Mouse (Mus musculus): Measurements from ENCODE around the gene Ppp1r21. TPM values are rescaled to one million over a fixed set of nuclear protein-coding genes. Genes with fewer than 3 reads are reported as not detected.

Ppp1r21 gene
- polyA plus RNA-seq (2015; fragmentation: Nextera tagmentation; extraction: Ambion mirVana) = 9.6 and 9.7 TPM in 2 replicates

DNA sequence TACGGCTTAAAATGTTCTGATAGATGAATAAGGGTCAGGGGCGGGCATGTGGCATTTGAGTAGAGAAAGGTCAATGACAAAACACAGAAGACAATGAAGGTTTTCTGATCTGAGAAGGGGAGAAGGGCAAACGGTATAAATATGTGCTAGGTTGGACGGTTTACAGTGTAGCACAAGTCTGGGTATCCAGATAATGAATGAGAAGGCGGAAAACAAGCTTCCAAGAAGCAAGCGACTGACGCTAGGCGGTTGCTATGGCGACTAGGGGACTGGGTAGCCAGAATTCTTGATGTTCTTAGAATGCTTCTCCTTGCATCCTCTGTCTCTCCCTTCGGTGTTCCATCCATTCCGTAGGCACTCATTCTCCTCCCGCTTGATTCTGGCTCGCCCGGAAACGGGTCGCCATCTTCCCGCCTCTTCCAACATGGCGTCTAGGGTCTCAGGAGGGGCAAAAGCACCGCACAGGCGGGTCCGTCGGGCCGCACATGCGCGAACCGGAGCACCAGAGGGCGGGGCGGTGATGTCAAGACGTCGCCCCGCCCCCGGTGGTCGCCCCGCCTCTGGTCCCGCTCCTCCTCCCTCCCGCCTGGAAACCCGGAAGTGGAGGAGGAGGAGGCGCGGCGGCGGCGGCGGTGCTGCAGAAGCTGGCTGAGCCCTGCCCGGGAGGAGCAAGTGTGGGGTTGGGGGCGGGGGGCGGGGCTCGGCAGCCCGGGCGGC, at the start of gene Ppp1r21:
Gene Ppp1r21 (plus strand): TSS at position 600 of the 717 bp plus-strand sequence.
- peak; percentile 96 for ATAC-seq (ENCODE audit: insufficient read depth)
- Histone ChIP-seq H3K4me2 (peak within 1 kb of the TSS; percentile 96), H3K4me3 (replicated peaks) (peak within 1 kb of the TSS; percentile 80), H3K27ac (replicated peaks) (peak within 1 kb of the TSS; percentile 51; the same call in 1 of the 2 replicates), H3K27me3 (peaks cover 3% of the 10 kb centered on the region; the same call in 1 of the 2 replicates), H3K9me3 (replicated peaks) (no peaks in the 10 kb centered on the region), H3K4me1 (replicated peaks) (peaks cover 23% of the 10 kb centered on the region), H3K9ac (peak within 1 kb of the TSS; percentile 69), H3K36me3 (replicated peaks) (no peaks in the 10 kb centered on the region)
- WGBS (ENCODE audit: insufficient replicate concordance) = 6% methylated on average over 47 of the region's 49 CpGs

GRCm38 (mm10) chr17:88480369-88480768, 49.5 kb upstream of the Ppp1r21 start:
- Histone ChIP-seq H3K4me2 (no peak overlapping the region), H3K9ac (no peak overlapping the region), H3K27ac (replicated peaks) (no peak overlapping the region), H3K4me3 (replicated peaks) (no peak overlapping the region), H3K9me3 (replicated peaks) (no peaks in the 10 kb centered on the region), H3K27me3 (no peaks in the 10 kb centered on the region), H3K4me1 (replicated peaks) (peaks cover 37% of the 10 kb centered on the region), H3K36me3 (replicated peaks) (peaks cover 21% of the 10 kb centered on the region)
- no peak for ATAC-seq (ENCODE audit: insufficient read depth)
- 64% methylated on average over 10 of the region's 10 CpGs for WGBS (ENCODE audit: insufficient replicate concordance)

- Histone ChIP-seq H3K4me3 (replicated peaks) (no peak overlapping the region), H3K4me2 (peak overlapping the region; percentile 14), H3K27me3 (no peaks in the 10 kb centered on the region), H3K9me3 (replicated peaks) (no peaks in the 10 kb centered on the region), H3K4me1 (replicated peaks) (peaks cover 37% of the 10 kb centered on the region), H3K9ac (no peak overlapping the region), H3K27ac (replicated peaks) (peak overlapping the region; percentile 59), H3K36me3 (replicated peaks) (peaks cover 17% of the 10 kb centered on the region)
- ATAC-seq (ENCODE audit: insufficient read depth) = no peak
- 52% methylated on average over 2 of the region's 2 CpGs for WGBS (ENCODE audit: insufficient replicate concordance)
These were observed 48.9 kb upstream of the Ppp1r21 start for GRCm38 (mm10) chr17:88481062-88481461.

DNA sequence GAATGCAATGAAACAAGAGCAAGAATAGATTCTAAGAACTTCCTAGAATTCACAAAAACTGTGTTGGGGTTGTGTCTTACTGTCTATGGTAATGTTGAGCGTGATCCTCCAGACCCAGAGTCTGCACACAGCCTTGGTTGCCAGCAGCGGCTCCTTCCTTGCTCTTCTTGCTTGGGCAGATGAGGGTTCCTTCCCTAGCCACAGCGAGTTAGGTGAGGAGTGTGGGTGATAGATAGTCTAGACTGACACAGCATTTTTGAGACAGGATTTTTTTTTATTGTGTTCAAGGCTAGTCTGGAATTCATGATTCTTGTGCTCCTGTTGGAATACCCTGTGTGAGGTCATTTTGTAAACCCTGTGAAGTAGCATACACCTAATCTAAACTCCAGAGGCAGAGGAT, 48.3 kb upstream of the Ppp1r21 start:
- no peaks in the 10 kb centered on the region for H3K27me3 ChIP-seq
- 31% methylated on average over 3 of the region's 3 CpGs for WGBS (ENCODE audit: insufficient replicate concordance)
- peak overlapping the region; percentile 59 for H3K27ac ChIP-seq (replicated peaks)
- peaks cover 20% of the 10 kb centered on the region for H3K36me3 ChIP-seq (replicated peaks)
- no peak overlapping the region for H3K4me3 ChIP-seq (replicated peaks)
- H3K4me1 ChIP-seq (replicated peaks) = peaks cover 37% of the 10 kb centered on the region
- ATAC-seq (ENCODE audit: insufficient read depth) = peak; percentile 82
- no peak overlapping the region for H3K9ac ChIP-seq
- no peaks in the 10 kb centered on the region for H3K9me3 ChIP-seq (replicated peaks)
- H3K4me2 ChIP-seq = peak overlapping the region; percentile 14

GRCm38 (mm10) chr17:88484539-88484938, 45.4 kb upstream of the Ppp1r21 start:
- Histone ChIP-seq H3K9me3 (replicated peaks) (no peaks in the 10 kb centered on the region), H3K27me3 (no peaks in the 10 kb centered on the region), H3K4me1 (replicated peaks) (peaks cover 33% of the 10 kb centered on the region), H3K9ac (no peak overlapping the region), H3K36me3 (replicated peaks) (peaks cover 21% of the 10 kb centered on the region), H3K4me2 (no peak overlapping the region), H3K4me3 (replicated peaks) (no peak overlapping the region), H3K27ac (replicated peaks) (no peak overlapping the region)
- 81% methylated on average over 11 of the region's 11 CpGs for WGBS (ENCODE audit: insufficient replicate concordance)
- ATAC-seq (ENCODE audit: insufficient read depth) = no peak

DNA sequence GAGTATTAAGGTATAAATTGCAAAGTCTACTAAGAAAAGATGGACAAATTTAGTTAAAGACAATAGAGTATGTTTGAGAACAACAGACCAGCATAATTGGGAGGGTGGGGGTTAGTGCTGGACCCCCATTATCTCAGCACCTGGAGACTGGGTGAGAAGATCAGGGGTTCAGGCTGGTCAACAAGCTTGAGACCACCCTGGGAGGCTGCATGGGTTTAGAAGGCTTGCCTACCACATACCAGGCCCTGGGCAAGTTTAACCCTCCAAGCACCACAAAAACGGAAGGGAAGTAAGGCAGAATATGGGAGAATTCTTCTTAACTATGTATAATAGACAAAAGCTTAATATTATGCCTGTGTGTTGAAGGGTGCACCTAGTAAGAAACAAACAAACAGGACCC, 45.0 kb upstream of the Ppp1r21 start:
- no peak overlapping the region for H3K4me3 ChIP-seq (replicated peaks)
- H3K27me3 ChIP-seq = no peaks in the 10 kb centered on the region
- H3K36me3 ChIP-seq (replicated peaks) = peaks cover 23% of the 10 kb centered on the region
- H3K9me3 ChIP-seq (replicated peaks) = no peaks in the 10 kb centered on the region
- no peak overlapping the region for H3K4me2 ChIP-seq
- peaks cover 29% of the 10 kb centered on the region for H3K4me1 ChIP-seq (replicated peaks)
- 79% methylated on average over 1 of the region's 1 CpGs for WGBS (ENCODE audit: insufficient replicate concordance)
- no peak overlapping the region for H3K9ac ChIP-seq
- no peak for ATAC-seq (ENCODE audit: insufficient read depth)
- H3K27ac ChIP-seq (replicated peaks) = 0 out of 2 replicates have a peak overlapping the region, but pooled peaks have one; percentile 9

GRCm38 (mm10) chr17:88490546-88490945, 39.4 kb upstream of the Ppp1r21 start:
- Histone ChIP-seq H3K4me3 (replicated peaks) (no peak overlapping the region), H3K9me3 (replicated peaks) (no peaks in the 10 kb centered on the region), H3K4me1 (replicated peaks) (no peaks in the 10 kb centered on the region), H3K9ac (no peak overlapping the region), H3K27ac (replicated peaks) (no peak overlapping the region), H3K36me3 (replicated peaks) (peaks cover 47% of the 10 kb centered on the region), H3K27me3 (no peaks in the 10 kb centered on the region), H3K4me2 (no peak overlapping the region)
- WGBS (ENCODE audit: insufficient replicate concordance) = 88% methylated on average over 10 of the region's 10 CpGs
- ATAC-seq (ENCODE audit: insufficient read depth) = no peak

- 86% methylated on average over 13 of the region's 13 CpGs for WGBS (ENCODE audit: insufficient replicate concordance)
- H3K9ac ChIP-seq = no peak overlapping the region
- no peak overlapping the region for H3K4me2 ChIP-seq
- no peak overlapping the region for H3K27ac ChIP-seq (replicated peaks)
- ATAC-seq (ENCODE audit: insufficient read depth) = no peak
- no peaks in the 10 kb centered on the region for H3K9me3 ChIP-seq (replicated peaks)
- no peaks in the 10 kb centered on the region for H3K4me1 ChIP-seq (replicated peaks)
- H3K36me3 ChIP-seq (replicated peaks) = peaks cover 43% of the 10 kb centered on the region
- no peaks in the 10 kb centered on the region for H3K27me3 ChIP-seq
- H3K4me3 ChIP-seq (replicated peaks) = no peak overlapping the region
These were observed 38.4 kb upstream of the Ppp1r21 start for GRCm38 (mm10) chr17:88491366-88492106.

DNA sequence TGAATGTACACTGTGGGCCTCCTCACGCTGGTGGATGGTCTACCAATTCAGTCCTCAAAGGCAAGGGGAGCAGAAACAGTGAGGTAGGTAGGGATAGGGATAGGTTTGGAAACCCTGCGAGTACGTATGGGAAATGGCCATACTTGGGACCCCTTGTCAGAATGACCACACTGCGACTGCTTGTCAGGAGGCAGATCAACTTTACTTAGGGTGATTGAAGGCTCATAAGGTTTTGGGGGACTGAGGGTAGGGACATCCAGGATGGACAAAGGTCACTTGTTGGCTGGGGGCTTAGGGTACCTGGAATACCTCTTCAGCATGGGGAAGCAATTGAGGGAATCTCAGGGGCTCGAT, 37.8 kb upstream of the Ppp1r21 start:
- Histone ChIP-seq H3K27me3 (no peaks in the 10 kb centered on the region), H3K4me2 (no peak overlapping the region), H3K4me1 (replicated peaks) (no peaks in the 10 kb centered on the region), H3K27ac (replicated peaks) (no peak overlapping the region), H3K36me3 (replicated peaks) (peaks cover 39% of the 10 kb centered on the region), H3K9ac (no peak overlapping the region), H3K4me3 (replicated peaks) (no peak overlapping the region), H3K9me3 (replicated peaks) (no peaks in the 10 kb centered on the region)
- no peak for ATAC-seq (ENCODE audit: insufficient read depth)
- 85% methylated on average over 5 of the region's 5 CpGs for WGBS (ENCODE audit: insufficient replicate concordance)

DNA sequence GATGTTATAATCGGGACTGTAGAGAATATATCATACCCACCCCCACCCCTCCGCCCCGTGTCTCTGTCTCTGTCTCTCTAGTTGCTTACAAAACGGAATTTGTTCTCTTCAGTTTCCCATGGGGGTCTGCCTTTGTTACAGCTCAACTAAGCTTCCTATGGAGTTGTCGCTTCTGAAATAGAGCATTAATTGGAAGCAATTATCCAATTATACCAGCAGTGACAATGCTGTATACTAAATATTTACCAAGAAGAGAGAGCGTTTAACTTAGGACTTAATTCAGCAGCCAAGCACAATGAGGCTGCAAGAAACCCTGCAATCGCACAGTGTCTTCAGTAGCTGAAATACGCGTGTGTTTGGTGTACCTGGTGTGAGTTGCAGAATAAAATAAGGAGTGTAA, 36.4 kb upstream of the Ppp1r21 start:
- Histone ChIP-seq H3K9me3 (replicated peaks) (no peaks in the 10 kb centered on the region), H3K4me1 (replicated peaks) (no peaks in the 10 kb centered on the region), H3K27ac (replicated peaks) (no peak overlapping the region), H3K27me3 (no peaks in the 10 kb centered on the region), H3K9ac (no peak overlapping the region), H3K4me2 (no peak overlapping the region), H3K4me3 (replicated peaks) (no peak overlapping the region), H3K36me3 (replicated peaks) (peaks cover 34% of the 10 kb centered on the region)
- 80% methylated on average over 9 of the region's 9 CpGs for WGBS (ENCODE audit: insufficient replicate concordance)
- ATAC-seq (ENCODE audit: insufficient read depth) = no peak

DNA sequence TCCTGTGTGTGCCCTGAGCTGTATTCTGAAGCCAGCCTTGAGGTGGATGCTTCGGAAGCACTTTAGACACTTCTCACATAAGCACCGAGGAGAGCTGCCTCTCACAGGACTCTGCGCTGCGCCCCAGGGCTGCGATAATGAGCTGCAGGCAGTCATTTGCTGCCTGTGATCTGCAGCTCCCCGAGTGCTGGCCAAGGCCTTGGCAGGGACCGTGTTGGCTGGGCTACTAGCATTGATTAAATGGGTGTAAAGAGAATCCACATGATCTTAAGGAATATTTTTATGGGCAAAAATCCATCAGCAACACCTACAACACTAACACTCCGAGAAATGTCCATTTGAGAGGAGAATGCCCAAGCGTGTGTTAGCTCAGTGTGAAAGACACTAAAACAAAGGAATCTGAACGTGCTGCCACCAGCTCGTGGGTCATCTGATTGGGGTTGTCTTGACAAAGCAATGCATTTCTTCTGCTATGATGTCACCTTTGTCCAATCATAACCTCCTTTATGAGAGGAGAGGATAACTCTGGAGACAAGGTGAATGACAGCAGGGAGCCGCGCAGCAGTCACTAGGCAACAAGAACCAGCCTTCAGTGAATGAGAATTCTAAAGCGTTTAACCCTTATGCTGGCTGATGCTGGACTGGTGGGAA, 35.7 kb upstream of the Ppp1r21 start:
- Histone ChIP-seq H3K4me3 (replicated peaks) (no peak overlapping the region), H3K27ac (replicated peaks) (no peak overlapping the region), H3K4me2 (no peak overlapping the region), H3K27me3 (no peaks in the 10 kb centered on the region), H3K36me3 (replicated peaks) (peaks cover 34% of the 10 kb centered on the region), H3K4me1 (replicated peaks) (no peaks in the 10 kb centered on the region), H3K9me3 (replicated peaks) (no peaks in the 10 kb centered on the region), H3K9ac (no peak overlapping the region)
- no peak for ATAC-seq (ENCODE audit: insufficient read depth)
- WGBS (ENCODE audit: insufficient replicate concordance) = 86% methylated on average over 14 of the region's 14 CpGs
